Mouse (Mus musculus): ENCODE data around the gene Rbpj.

GRCm38 (mm10) chr5:53454706-53455105 lies 11.2 kb upstream of the Rbpj start:
- TF ChIP-seq CTCF (IDR thresholded peaks at IDR 0.05; ENCODE audit: insufficient read depth, low read length) (no peak), POLR2A (IDR thresholded peaks at IDR 0.05; ENCODE audit: borderline replicate concordance, extremely low read depth, low read depth, low read length) (no peak)
